Comparison of ENCODE assay signal across 8 mouse cellular contexts in genomic region chr9:44418519-44419385, GRCm38 (mm10). TPM values are rescaled to one million over a fixed set of nuclear protein-coding genes. Genes with fewer than 3 reads are reported as not detected.
A peak's percentile ranks its signal among the peaks of the same experiment; 100 is the strongest.
DNase-seq lines count a peak whose midpoint lies in the region; ATAC-seq and TF ChIP-seq lines count a peak whose summit lies in the region.

Ccdc84 (minus strand) TSS chr9:44418569.

- TF ChIP-seq CTCF in spleen, adult 2 months (IDR thresholded peaks at IDR 0.05; ENCODE audit: extremely low read depth, insufficient read depth, insufficient read length, insufficient replicate concordance) = no peak
- no peak for TF ChIP-seq CTCF in small intestine, adult 2 months (IDR thresholded peaks at IDR 0.05; ENCODE audit: extremely low read depth, insufficient read length, insufficient replicate concordance, low read depth, low read length)

- 0 out of 2 replicates have a peak, but pooled peaks have one; percentile 3 for ATAC-seq in cerebellum, adult (ENCODE audit: insufficient number of reproducible peaks, low FRiP score, low TSS enrichment)
- ATAC-seq in limb, embryonic 13.5 days (ENCODE audit: low FRiP score, low read depth) = no peak

- DNase-seq in cerebellum, adult 8-10 months = no peak
- DNase-seq in spleen, adult 2 months (ENCODE audit: low read depth in 1 of 2, low spot score in 2 of 2) = no peak
- no peak for DNase-seq in spleen, postnatal 10 days (ENCODE audit: low spot score in 2 of 2)
- no peak for DNase-seq in heart, postnatal 10 days
- no peak for DNase-seq in frontal cortex, postnatal 25 days (ENCODE audit: low spot score in 2 of 2)

- WGBS in spleen, adult 2 months = 70% methylated on average over 14 of the region's 14 CpGs
- WGBS in limb, embryonic 13.5 days = 75% methylated on average over 14 of the region's 14 CpGs
- WGBS in small intestine, adult 2 months = 72% methylated on average over 14 of the region's 14 CpGs

- intact Hi-C loops in heart, postnatal 10 days (cut with DNase I) = no loop called here

- no peaks in the 10 kb centered on the region for H3K9me3 ChIP-seq in limb, embryonic 13.5 days

- H3K27ac ChIP-seq in spleen, adult 2 months (ENCODE audit: insufficient read depth, low read length) = peak within 1 kb of the TSS; percentile 82
- peak within 1 kb of the TSS; percentile 79 for H3K27ac ChIP-seq in limb, embryonic 13.5 days
- peak within 1 kb of the TSS; percentile 35 for H3K27ac ChIP-seq in small intestine, adult 2 months (ENCODE audit: insufficient read depth, low read depth, low read length)

- peak within 1 kb of the TSS; percentile 79 for H3K4me3 ChIP-seq in spleen, adult 2 months (ENCODE audit: extremely low read depth, insufficient read depth, insufficient read length)
- H3K4me3 ChIP-seq in limb, embryonic 13.5 days = peak within 1 kb of the TSS; percentile 85
- peak within 1 kb of the TSS; percentile 87 for H3K4me3 ChIP-seq in small intestine, adult 2 months (ENCODE audit: low read depth, low read length)

- no peaks in the 10 kb centered on the region for H3K27me3 ChIP-seq in spleen, adult 2 months (ENCODE audit: control insufficient read depth, insufficient read depth, low read length)
- no peaks in the 10 kb centered on the region for H3K27me3 ChIP-seq in limb, embryonic 13.5 days
- no peaks in the 10 kb centered on the region for H3K27me3 ChIP-seq in small intestine, adult 2 months (ENCODE audit: control insufficient read depth, insufficient read depth, low read length)

- peak within 1 kb of the TSS; percentile 85 for H3K9ac ChIP-seq in limb, embryonic 13.5 days

- peak within 1 kb of the TSS; percentile 87 for H3K4me2 ChIP-seq in limb, embryonic 13.5 days (replicated peaks)

- H3K36me3 ChIP-seq in spleen, adult 2 months (ENCODE audit: control insufficient read depth, insufficient read depth, low read length) = no peaks in the 10 kb centered on the region; the same call in 1 of the 2 replicates
- H3K36me3 ChIP-seq in limb, embryonic 13.5 days = peaks cover 21% of the 10 kb centered on the region
- H3K36me3 ChIP-seq in small intestine, adult 2 months (ENCODE audit: control insufficient read depth, insufficient read depth, low read length) = 0 out of 2 replicates have a peak, but pooled peaks cover 8% of the 10 kb centered on the region

- peaks cover 7% of the 10 kb centered on the region; the same call in 1 of the 2 replicates for H3K4me1 ChIP-seq in spleen, adult 2 months (ENCODE audit: control insufficient read depth, insufficient read depth, insufficient read length)
- H3K4me1 ChIP-seq in limb, embryonic 13.5 days = peaks cover 11% of the 10 kb centered on the region
- peaks cover 2% of the 10 kb centered on the region; the same call in 1 of the 2 replicates for H3K4me1 ChIP-seq in small intestine, adult 2 months (ENCODE audit: control insufficient read depth, insufficient read depth, insufficient read length, low read length)

- no peak for TF ChIP-seq POLR2A in spleen, adult 2 months (IDR thresholded peaks at IDR 0.05; ENCODE audit: low read depth, low read length)
- TF ChIP-seq POLR2A in small intestine, adult 2 months (IDR thresholded peaks at IDR 0.05; ENCODE audit: low read depth, low read length) = no peak

RNA-seq across cellular contexts. Expression of gene Ccdc84, which starts in this region (rescaled TPM):
- polyA plus RNA-seq in spleen, adult 2 months (2012; rRNA removed) = 18.1 and 26.0 TPM in 2 replicates
- total RNA-seq in heart, postnatal 10 days (2021) = 10 to 100 TPM; 11.6 to 12.0 TPM
- 32.2 and 35.5 TPM in 2 replicates for polyA plus RNA-seq in limb, embryonic 13.5 days (2015; fragmentation: Nextera tagmentation; extraction: Ambion mirVana)
- 17.8 and 21.3 TPM in 2 replicates for polyA plus RNA-seq in small intestine, adult 2 months (2012; rRNA removed)
